Mouse (Mus musculus): ENCODE measurements around the gene Auts2.

GRCm38 (mm10) chr5:132234471-132234870 lies 308.7 kb downstream of the Auts2 start:
- TF ChIP-seq CTCF (IDR thresholded peaks at IDR 0.05; ENCODE audit: low read depth) (no peak), EP300 (IDR thresholded peaks at IDR 0.05; ENCODE audit: low read depth) (no peak)
